Mouse (Mus musculus) hindbrain, embryonic 10.5 days (tissue): ENCODE data around the gene Plcb2. TPM values are rescaled to one million over a fixed set of nuclear protein-coding genes. Genes with fewer than 3 reads are reported as not detected.
A peak's percentile ranks its signal among the peaks of the same experiment; 100 is the strongest.

Experiments
- DNase-seq: peaks from one replicate; pipeline ENCODE4 v3.0.0-alpha.2; 2017; ENCODE audit warnings: low spot score
- H3K27ac ChIP-seq: fragments of 300-500 bp; sonication (generic); 2 replicates; pipeline ENCODE4 v1.5.1; 2016; ENCODE audit warnings: mild to moderate bottlenecking, moderate library complexity
- H3K27me3 ChIP-seq: fragments of 300-500 bp; sonication (generic); 2 replicates; pipeline ENCODE4 v1.6.1; 2016; ENCODE audit warnings: mild to moderate bottlenecking; ENCODE audit not compliant: poor library complexity, insufficient read depth, severe bottlenecking
- H3K36me3 ChIP-seq: fragments of 300-500 bp; sonication (generic); 2 replicates; pipeline ENCODE4 v1.6.1; 2016; ENCODE audit warnings: mild to moderate bottlenecking, moderate library complexity
- H3K4me1 ChIP-seq: fragments of 300-500 bp; sonication (generic); replicated peaks from 2 replicates; pipeline ENCODE4 v1.6.1; 2016; ENCODE audit warnings: mild to moderate bottlenecking
- H3K4me3 ChIP-seq: fragments of 300-500 bp; sonication (generic); 2 replicates; pipeline ENCODE4 v1.5.1; 2016; ENCODE audit warnings: mild to moderate bottlenecking, moderate library complexity
- H3K9me3 ChIP-seq: fragments of 300-500 bp; sonication (generic); 2 replicates; pipeline ENCODE4 v1.6.1; 2016; ENCODE audit warnings: mild to moderate bottlenecking, moderate library complexity
- WGBS: fragments of 180-500 bp; shearing (Covaris S2); methylation state at CpG from one replicate; pipeline ENCODE4 v1.1.7; 2016; 5-methylcytosine and 5-hydroxymethylcytosine counted together
- polyA plus RNA-seq: library from polyadenylated mRNA; unstranded; fragments of >200 nt; fragmentation: Nextera tagmentation; extraction: Ambion mirVana; gene quantifications from 2 replicates; pipeline ENCODE4 v1.2.1, GENCODE M21; 2016

The Plcb2 gene
- polyA plus RNA-seq, 1 experiment from 2014 or later = 0.43 TPM

GRCm38 (mm10) chr2:118701971-118702882 is 26.0 kb downstream of the Plcb2 start:
- Histone ChIP-seq H3K4me3 (peak overlapping the region; percentile 53), H3K27ac (no peak overlapping the region), H3K36me3 (no peaks in the 10 kb centered on the region), H3K4me1 (peaks cover 53% of the 10 kb centered on the region), H3K27me3 (peaks cover 98% of the 10 kb centered on the region), H3K9me3 (no peaks in the 10 kb centered on the region)
- DNase-seq = peak; percentile 52
- WGBS = 2% methylated on average over 51 of the region's 51 CpGs

- Histone ChIP-seq H3K4me1 (peaks cover 48% of the 10 kb centered on the region), H3K27me3 (peaks cover 98% of the 10 kb centered on the region), H3K27ac (no peak overlapping the region), H3K4me3 (peak overlapping the region; percentile 36; the same call in 1 of the 2 replicates), H3K9me3 (no peaks in the 10 kb centered on the region), H3K36me3 (no peaks in the 10 kb centered on the region)
- DNase-seq = no peak
- 4% methylated on average over 5 of the region's 5 CpGs for WGBS
Measured at GRCm38 (mm10) chr2:118701161-118701560, 27.1 kb downstream of the Plcb2 start.

- peak; percentile 85 for DNase-seq
- H3K27me3 ChIP-seq = peaks cover 97% of the 10 kb centered on the region
Measured at GRCm38 (mm10) chr2:118700179-118701062, 27.8 kb downstream of the Plcb2 start.

GRCm38 (mm10) chr2:118697955-118698354 is 30.3 kb downstream of the Plcb2 start:
- Histone ChIP-seq H3K4me1 (peaks cover 34% of the 10 kb centered on the region), H3K4me3 (no peak overlapping the region), H3K27me3 (peaks cover 97% of the 10 kb centered on the region), H3K9me3 (no peaks in the 10 kb centered on the region), H3K36me3 (no peaks in the 10 kb centered on the region), H3K27ac (no peak overlapping the region)
- no peak for DNase-seq
- 36% methylated on average over 7 of the region's 7 CpGs for WGBS

More at GRCm38 (mm10) chr2:118700179-118701062, 27.8 kb downstream of the Plcb2 start:
- Histone ChIP-seq H3K27ac (no peak overlapping the region; the same call in 1 of the 2 replicates), H3K36me3 (no peaks in the 10 kb centered on the region), H3K4me3 (peak overlapping the region; percentile 36), H3K4me1 (peaks cover 46% of the 10 kb centered on the region), H3K9me3 (no peaks in the 10 kb centered on the region)
- WGBS = under 1% methylated on average over 32 of the region's 32 CpGs

GRCm38 (mm10) chr2:118697311-118697877 is 30.8 kb downstream of the Plcb2 start:
- Histone ChIP-seq H3K36me3 (no peaks in the 10 kb centered on the region), H3K4me3 (no peak overlapping the region), H3K27me3 (peaks cover 91% of the 10 kb centered on the region), H3K9me3 (no peaks in the 10 kb centered on the region), H3K27ac (no peak overlapping the region), H3K4me1 (peaks cover 32% of the 10 kb centered on the region)
- DNase-seq = no peak
- 44% methylated on average over 5 of the region's 5 CpGs for WGBS

- Histone ChIP-seq H3K27me3 (peaks cover 84% of the 10 kb centered on the region), H3K4me3 (no peak overlapping the region), H3K36me3 (no peaks in the 10 kb centered on the region), H3K27ac (no peak overlapping the region), H3K9me3 (no peaks in the 10 kb centered on the region), H3K4me1 (peaks cover 29% of the 10 kb centered on the region)
- DNase-seq = no peak
- WGBS = 57% methylated on average over 21 of the region's 21 CpGs
Measured at GRCm38 (mm10) chr2:118696451-118697308, 31.6 kb downstream of the Plcb2 start.

GRCm38 (mm10) chr2:118695677-118696232 is 32.5 kb downstream of the Plcb2 start:
- Histone ChIP-seq H3K27me3 (peaks cover 75% of the 10 kb centered on the region), H3K4me1 (peaks cover 24% of the 10 kb centered on the region), H3K36me3 (no peaks in the 10 kb centered on the region), H3K4me3 (no peak overlapping the region), H3K9me3 (no peaks in the 10 kb centered on the region), H3K27ac (no peak overlapping the region)
- peak; percentile 70 for DNase-seq
- 30% methylated on average over 11 of the region's 11 CpGs for WGBS

GRCm38 (mm10) chr2:118693370-118693966 is 34.8 kb downstream of the Plcb2 start:
- H3K27me3 ChIP-seq = peaks cover 66% of the 10 kb centered on the region

GRCm38 (mm10) chr2:118689875-118690274 is 38.4 kb downstream of the Plcb2 start:
- 82% methylated on average over 10 of the region's 10 CpGs for WGBS
- Histone ChIP-seq H3K27me3 (peaks cover 39% of the 10 kb centered on the region), H3K4me1 (0 out of 2 replicates have a peak, but pooled peaks cover 11% of the 10 kb centered on the region), H3K27ac (no peak overlapping the region), H3K36me3 (no peaks in the 10 kb centered on the region), H3K9me3 (no peaks in the 10 kb centered on the region), H3K4me3 (no peak overlapping the region)
- DNase-seq = no peak

More at GRCm38 (mm10) chr2:118693370-118693966, 34.8 kb downstream of the Plcb2 start:
- Histone ChIP-seq H3K4me3 (no peak overlapping the region), H3K36me3 (no peaks in the 10 kb centered on the region), H3K9me3 (no peaks in the 10 kb centered on the region), H3K27ac (no peak overlapping the region), H3K4me1 (peaks cover 21% of the 10 kb centered on the region; the same call in 1 of the 2 replicates)
- no peak for DNase-seq
- 87% methylated on average over 19 of the region's 19 CpGs for WGBS

- H3K4me1 ChIP-seq = 0 out of 2 replicates have a peak, but pooled peaks cover 5% of the 10 kb centered on the region
- no peak overlapping the region for H3K27ac ChIP-seq
- peaks cover 25% of the 10 kb centered on the region for H3K27me3 ChIP-seq
- H3K9me3 ChIP-seq = no peaks in the 10 kb centered on the region
- no peaks in the 10 kb centered on the region for H3K36me3 ChIP-seq
- no peak overlapping the region for H3K4me3 ChIP-seq
- DNase-seq = no peak
- 93% methylated on average over 3 of the region's 3 CpGs for WGBS
Measured at GRCm38 (mm10) chr2:118687791-118688190, 40.4 kb downstream of the Plcb2 start.

GRCm38 (mm10) chr2:118686693-118687092 is 41.5 kb downstream of the Plcb2 start:
- no peaks in the 10 kb centered on the region for H3K36me3 ChIP-seq
- no peaks in the 10 kb centered on the region for H3K9me3 ChIP-seq
- DNase-seq = no peak
- no peak overlapping the region for H3K4me3 ChIP-seq
- peaks cover 30% of the 10 kb centered on the region for H3K27me3 ChIP-seq
- H3K4me1 ChIP-seq = 0 out of 2 replicates have a peak, but pooled peaks cover 9% of the 10 kb centered on the region
- WGBS = 82% methylated on average over 8 of the region's 8 CpGs
- H3K27ac ChIP-seq = no peak overlapping the region
